Mouse (Mus musculus) kidney, adult 2 months (tissue): ENCODE results near the gene Lamc1.

Source experiments
- CTCF ChIP-seq: fragments of 200-500 bp; conservative IDR thresholded peaks from 2 replicates; pipeline ENCODE4 v1.5.1; 2011; ENCODE audit warnings: low read depth, mild to moderate bottlenecking, control low read depth, low read length, moderate library complexity, mixed read lengths; ENCODE audit not compliant: insufficient read depth, insufficient read length
- POLR2A ChIP-seq: fragments of 200-500 bp; IDR thresholded peaks from one replicate; pipeline ENCODE4 v1.6.1; 2011; ENCODE audit warnings: low read depth, low read length, control low read depth

DNA sequence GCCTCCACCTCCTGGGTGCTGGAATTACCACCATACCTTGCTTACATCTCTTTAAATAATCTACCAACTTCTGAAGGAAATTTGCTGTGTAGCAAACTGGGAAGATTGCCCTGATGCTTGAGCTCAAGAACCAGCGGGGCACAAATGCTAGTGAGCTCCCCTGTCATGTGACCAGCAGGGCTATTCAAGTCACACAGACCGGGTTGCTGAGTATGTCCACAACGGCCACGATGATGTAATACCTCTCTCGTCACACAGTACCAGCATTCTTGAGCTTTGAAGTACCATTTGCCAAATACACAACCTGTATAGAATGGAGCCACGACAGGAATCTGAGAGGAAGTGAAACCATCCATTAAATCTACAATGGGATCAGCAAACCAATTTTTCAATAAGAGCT lies 46.0 kb upstream of the Lamc1 start:
- TF ChIP-seq POLR2A (no peak), CTCF (no peak)
